Mouse (Mus musculus) lung, postnatal 0 days (tissue): ENCODE measurements around the gene Hvcn1.

Experiments
- CTCF ChIP-seq: IDR thresholded peaks from 2 replicates; pipeline ENCODE4 v1.5.1; 2016; ENCODE audit warnings: antibody characterized with exemption, mild to moderate bottlenecking
- EP300 ChIP-seq: IDR thresholded peaks from 2 replicates; pipeline ENCODE4 v1.6.1; 2016; ENCODE audit warnings: antibody characterized with exemption, mild to moderate bottlenecking, control low read depth

DNA sequence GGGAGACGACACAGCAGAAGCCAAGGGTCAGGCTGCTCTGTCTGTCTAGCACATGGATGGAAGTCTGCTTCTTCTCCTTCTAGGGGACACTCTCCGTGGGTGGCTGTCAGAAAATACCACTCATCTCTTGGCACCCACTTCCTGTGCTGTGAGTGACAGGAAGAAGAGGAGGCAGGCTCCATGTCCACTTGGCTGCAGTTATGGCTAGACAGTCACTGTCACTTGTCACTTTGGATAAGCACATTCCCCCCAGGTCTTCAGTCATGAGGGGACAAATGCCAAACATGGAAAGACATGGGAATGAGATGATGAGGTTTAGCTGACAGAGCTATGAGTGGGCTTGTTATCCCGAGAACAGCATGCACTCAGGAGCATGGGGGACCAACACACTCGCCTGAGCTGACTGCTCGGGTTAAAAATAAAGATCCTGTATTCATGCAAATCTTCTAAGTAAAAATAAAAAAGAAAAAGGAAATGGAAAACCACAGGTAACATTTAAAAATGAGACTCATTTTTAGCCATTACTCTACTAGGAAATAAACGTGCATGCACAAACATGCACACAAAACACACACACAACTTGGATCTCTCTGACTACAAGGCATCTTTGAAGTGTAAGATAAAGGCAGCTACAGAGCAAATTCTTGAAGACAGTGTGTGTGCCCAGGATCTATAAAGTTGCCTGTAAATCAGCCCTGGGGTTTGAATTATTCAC lies 51.6 kb downstream of the Hvcn1 start:
- no peak for TF ChIP-seq EP300
- no peak for TF ChIP-seq CTCF
